Mouse (Mus musculus) embryonic fibroblast, embryonic 13.5 days (primary cell): ENCODE measurements around the gene Gm4737. TPM values are rescaled to one million over a fixed set of nuclear protein-coding genes. Genes with fewer than 3 reads are reported as not detected.
"Not testable (repeated sequence)": the region's sequence is repeated elsewhere in the genome, so short reads cannot be mapped to it uniquely, and the experiment has no call there.

Source experiments
- H3K27ac ChIP-seq: 2 replicates; pipeline ENCODE4 v1.5.1; 2012; ENCODE audit warnings: low read length, control low read depth, inconsistent platforms; ENCODE audit not compliant: insufficient read depth
- H3K4me1 ChIP-seq: 2 replicates; pipeline ENCODE4 v1.6.1; 2011; ENCODE audit warnings: low read length; ENCODE audit not compliant: control insufficient read depth, insufficient read depth
- H3K4me3 ChIP-seq: 2 replicates; pipeline ENCODE4 v1.5.1; 2011; ENCODE audit warnings: mild to moderate bottlenecking, control low read depth, low read length; ENCODE audit not compliant: insufficient read depth
- CTCF ChIP-seq: IDR thresholded peaks from 2 replicates; pipeline ENCODE4 v1.5.1; 2011; ENCODE audit warnings: mild to moderate bottlenecking, control low read depth, low read length, moderate library complexity, borderline replicate concordance; ENCODE audit not compliant: insufficient read depth
- POLR2A ChIP-seq: IDR thresholded peaks from 2 replicates; pipeline ENCODE4 v1.6.1; 2011; ENCODE audit warnings: low read depth, mild to moderate bottlenecking, control low read depth, low read length, moderate library complexity
- polyA plus RNA-seq: library from polyadenylated mRNA; stranded (reverse); fragments of >200 nt; gene quantifications from 2 replicates; pipeline ENCODE4 v1.2.4, GENCODE M21; 2011; ENCODE audit warnings: low read depth; ENCODE audit not compliant: missing spikeins, insufficient read length

The Gm4737 gene
- polyA plus RNA-seq = 38.7 and 43.4 TPM in 2 replicates

- H3K4me3 ChIP-seq, H3K27ac ChIP-seq, H3K4me1 ChIP-seq: not testable (repeated sequence)
Measured at GRCm38 (mm10) chr16:46154832-46155231, at the start of gene Gm4737. Gene Gm4737, minus strand, starts transcription at chr16:46155077.

GRCm38 (mm10) chr16:46195792-46196191 lies 40.9 kb upstream of the Gm4737 start:
- H3K4me3 ChIP-seq = no peak overlapping the region
- H3K27ac ChIP-seq = no peak overlapping the region
- no peak for TF ChIP-seq CTCF
- no peak for TF ChIP-seq POLR2A
- no peaks in the 10 kb centered on the region for H3K4me1 ChIP-seq

- H3K4me3 ChIP-seq = no peak overlapping the region
- H3K4me1 ChIP-seq = no peaks in the 10 kb centered on the region
- TF ChIP-seq POLR2A = no peak
- no peak for TF ChIP-seq CTCF
- no peak overlapping the region for H3K27ac ChIP-seq
Measured at GRCm38 (mm10) chr16:46183096-46183495, 28.2 kb upstream of the Gm4737 start.

- no peak overlapping the region for H3K27ac ChIP-seq
- H3K4me1 ChIP-seq = no peaks in the 10 kb centered on the region
- H3K4me3 ChIP-seq = no peak overlapping the region
- TF ChIP-seq POLR2A = no peak
- TF ChIP-seq CTCF = no peak
Measured at GRCm38 (mm10) chr16:46178121-46178801, 23.4 kb upstream of the Gm4737 start.

GRCm38 (mm10) chr16:46173039-46173438 lies 18.2 kb upstream of the Gm4737 start:
- H3K4me1 ChIP-seq = no peaks in the 10 kb centered on the region
- TF ChIP-seq POLR2A = no peak
- TF ChIP-seq CTCF = no peak
- H3K4me3 ChIP-seq = no peak overlapping the region
- H3K27ac ChIP-seq = no peak overlapping the region

GRCm38 (mm10) chr16:46166971-46167370 lies 12.1 kb upstream of the Gm4737 start:
- no peak overlapping the region for H3K27ac ChIP-seq
- H3K4me3 ChIP-seq = no peak overlapping the region
- no peaks in the 10 kb centered on the region for H3K4me1 ChIP-seq
- TF ChIP-seq POLR2A = no peak
- no peak for TF ChIP-seq CTCF

GRCm38 (mm10) chr16:46165305-46165704 lies 10.4 kb upstream of the Gm4737 start:
- no peaks in the 10 kb centered on the region for H3K4me1 ChIP-seq
- no peak overlapping the region for H3K4me3 ChIP-seq
- no peak overlapping the region for H3K27ac ChIP-seq
- TF ChIP-seq POLR2A = no peak
- no peak for TF ChIP-seq CTCF

- no peak overlapping the region for H3K4me3 ChIP-seq
- H3K27ac ChIP-seq = no peak overlapping the region
- no peaks in the 10 kb centered on the region for H3K4me1 ChIP-seq
- no peak for TF ChIP-seq POLR2A
- no peak for TF ChIP-seq CTCF
Measured at GRCm38 (mm10) chr16:46151141-46151540, 3.7 kb downstream of the Gm4737 start.

- H3K4me3 ChIP-seq = no peak overlapping the region
- no peak for TF ChIP-seq CTCF
- TF ChIP-seq POLR2A = no peak
- no peak overlapping the region for H3K27ac ChIP-seq
- H3K4me1 ChIP-seq = no peaks in the 10 kb centered on the region
Measured at GRCm38 (mm10) chr16:46148661-46149341, 6.1 kb downstream of the Gm4737 start.

GRCm38 (mm10) chr16:46146962-46147361 lies 7.9 kb downstream of the Gm4737 start:
- no peak overlapping the region for H3K4me3 ChIP-seq
- H3K4me1 ChIP-seq = no peaks in the 10 kb centered on the region
- no peak overlapping the region for H3K27ac ChIP-seq
- TF ChIP-seq POLR2A = no peak
- TF ChIP-seq CTCF = no peak

GRCm38 (mm10) chr16:46122238-46122637 lies 32.6 kb downstream of the Gm4737 start:
- no peak for TF ChIP-seq CTCF
- TF ChIP-seq POLR2A = no peak
- H3K4me3 ChIP-seq = no peak overlapping the region
- no peaks in the 10 kb centered on the region for H3K4me1 ChIP-seq
- H3K27ac ChIP-seq = no peak overlapping the region
